Mouse (Mus musculus): ENCODE measurements around the gene Rec114. TPM values are rescaled to one million over a fixed set of nuclear protein-coding genes. Genes with fewer than 3 reads are reported as not detected.

Gene Rec114
- polyA plus RNA-seq, 1 experiment from 2014 or later: 25.9 TPM

DNA sequence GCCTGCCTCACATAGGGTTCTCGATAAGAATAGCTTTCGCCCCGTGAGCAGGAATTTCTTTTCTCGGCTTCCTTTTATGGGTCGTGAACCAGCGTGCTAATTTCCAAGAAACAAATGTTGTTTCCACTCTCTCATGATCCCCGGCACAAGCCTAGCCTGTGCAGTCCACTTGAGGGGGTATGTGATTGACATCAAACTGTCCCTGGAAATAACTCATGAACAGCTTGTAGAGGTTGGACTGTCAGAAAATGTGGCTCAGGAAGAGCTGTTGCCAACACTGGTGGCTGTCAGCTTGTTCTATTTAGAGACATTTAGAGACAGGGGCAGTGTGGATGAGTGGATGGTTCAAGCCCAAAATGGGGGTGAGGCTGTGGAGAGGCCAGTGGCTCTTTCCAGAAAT lies 15.0 kb upstream of the Rec114 start:
- no peaks in the 10 kb centered on the region for H3K4me1 ChIP-seq (ENCODE audit: control insufficient read depth, low read depth, low read length)
- no peaks in the 10 kb centered on the region for H3K27me3 ChIP-seq (ENCODE audit: control insufficient read depth, insufficient read depth, low read depth, low read length)
- WGBS (ENCODE audit: insufficient replicate concordance): 61% methylated on average over 7 of the region's 7 CpGs
- no peak for ATAC-seq (ENCODE audit: low read depth)
- H3K27ac ChIP-seq (ENCODE audit: low read length): no peak overlapping the region
- no peak overlapping the region for H3K4me2 ChIP-seq (ENCODE audit: low read depth, low read length)
- H3K4me3 ChIP-seq (ENCODE audit: low read depth, low read length): no peak overlapping the region
- no peaks in the 10 kb centered on the region for H3K36me3 ChIP-seq (ENCODE audit: control insufficient read depth, insufficient read depth)
- no peaks in the 10 kb centered on the region for H3K9me3 ChIP-seq (replicated peaks; ENCODE audit: control insufficient read depth, low read length)
- H3K9ac ChIP-seq (ENCODE audit: low read depth, low read length): no peak overlapping the region

DNA sequence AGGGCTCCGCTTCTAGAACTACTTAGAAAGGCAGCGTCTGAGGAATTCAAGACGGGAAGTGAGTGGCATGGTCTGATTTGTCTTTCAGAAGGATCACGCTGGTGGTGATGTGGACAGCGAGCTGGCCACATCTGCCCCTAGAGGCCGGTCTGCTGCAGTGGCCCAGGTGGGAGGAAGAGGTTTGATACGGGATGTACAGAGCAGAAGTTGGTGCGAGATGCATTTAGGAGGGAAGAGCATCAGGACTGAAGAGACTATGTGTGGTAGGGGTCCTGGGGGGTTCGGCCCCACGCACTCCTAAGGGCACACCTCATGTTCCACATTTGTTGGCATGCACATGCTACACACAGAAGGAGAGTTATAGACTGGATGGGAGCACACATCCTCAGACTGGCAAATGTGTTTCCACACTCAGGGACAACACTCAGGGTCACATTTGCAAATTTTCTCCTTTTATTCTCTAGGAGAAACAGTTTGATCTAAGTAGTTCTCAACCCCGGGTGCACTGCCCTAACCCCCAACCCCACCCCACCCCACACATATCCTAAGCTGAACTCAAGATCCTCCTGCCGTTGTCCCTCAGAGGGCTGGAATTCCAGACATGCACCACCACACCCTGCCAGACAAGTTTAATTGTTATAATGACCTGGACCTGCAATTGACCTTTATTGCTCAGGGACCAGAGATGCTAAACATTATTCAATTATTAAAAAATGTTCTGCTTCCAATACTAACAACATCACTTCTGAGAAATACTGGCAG lies 12.8 kb upstream of the Rec114 start:
- H3K9me3 ChIP-seq (replicated peaks; ENCODE audit: control insufficient read depth, low read length): no peaks in the 10 kb centered on the region
- H3K4me1 ChIP-seq (ENCODE audit: control insufficient read depth, low read depth, low read length): no peaks in the 10 kb centered on the region
- no peak overlapping the region for H3K9ac ChIP-seq (ENCODE audit: low read depth, low read length)
- no peak overlapping the region for H3K27ac ChIP-seq (ENCODE audit: low read length)
- no peak overlapping the region for H3K4me2 ChIP-seq (ENCODE audit: low read depth, low read length)
- H3K27me3 ChIP-seq (ENCODE audit: control insufficient read depth, insufficient read depth, low read depth, low read length): no peaks in the 10 kb centered on the region
- H3K36me3 ChIP-seq (ENCODE audit: control insufficient read depth, insufficient read depth): no peaks in the 10 kb centered on the region
- no peak overlapping the region for H3K4me3 ChIP-seq (ENCODE audit: low read depth, low read length)
- 59% methylated on average over 12 of the region's 12 CpGs for WGBS (ENCODE audit: insufficient replicate concordance)
- no peak for ATAC-seq (ENCODE audit: low read depth)

DNA sequence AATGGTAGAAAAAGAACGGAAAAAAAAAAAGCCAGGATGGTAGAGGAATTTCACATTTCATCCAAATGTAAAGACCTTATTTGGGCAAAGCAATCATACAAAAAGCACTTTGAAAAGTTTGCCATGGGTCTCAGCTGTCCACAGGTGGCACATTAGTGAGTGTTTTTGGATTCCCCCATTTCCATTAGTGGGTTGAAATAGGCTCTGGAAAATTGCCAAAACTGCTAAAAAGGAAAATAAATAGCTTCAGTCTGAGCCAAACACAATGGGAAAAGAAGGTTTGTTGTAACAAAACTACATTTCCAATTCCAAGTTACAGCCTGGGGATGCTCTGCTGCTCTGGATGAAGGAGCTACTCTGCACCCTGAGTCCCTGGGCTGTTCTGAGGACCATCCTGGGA lies 9.8 kb upstream of the Rec114 start:
- H3K36me3 ChIP-seq (ENCODE audit: control insufficient read depth, insufficient read depth): no peaks in the 10 kb centered on the region
- 61% methylated on average over 1 of the region's 1 CpGs for WGBS (ENCODE audit: insufficient replicate concordance)

DNA sequence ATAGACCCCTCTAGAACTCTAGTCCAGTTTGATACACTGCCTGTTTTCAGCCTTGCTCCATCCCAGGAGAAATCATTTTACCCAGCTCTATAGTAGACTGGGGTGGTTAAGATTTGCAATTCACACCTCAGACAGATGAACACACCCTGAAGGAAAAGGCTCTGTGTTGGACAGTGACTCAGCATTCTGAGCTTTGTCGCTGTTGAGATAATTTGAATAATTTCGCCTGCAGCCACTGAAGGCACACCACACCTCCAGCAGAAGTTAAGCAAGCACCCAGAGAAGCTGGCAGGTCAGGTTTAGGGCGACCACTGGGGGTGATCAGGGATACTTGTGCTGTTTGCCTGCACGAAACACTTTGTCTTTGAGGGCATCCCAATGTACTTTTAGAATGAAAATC lies 4.4 kb upstream of the Rec114 start:
- 0 out of 2 replicates have a peak, but pooled peaks cover 2% of the 10 kb centered on the region for H3K4me1 ChIP-seq (ENCODE audit: control insufficient read depth, low read depth, low read length)
- H3K9me3 ChIP-seq (replicated peaks; ENCODE audit: control insufficient read depth, low read length): no peaks in the 10 kb centered on the region
- no peak overlapping the region for H3K4me3 ChIP-seq (ENCODE audit: low read depth, low read length)
- H3K4me2 ChIP-seq (ENCODE audit: low read depth, low read length): no peak overlapping the region
- H3K36me3 ChIP-seq (ENCODE audit: control insufficient read depth, insufficient read depth): no peaks in the 10 kb centered on the region
- no peaks in the 10 kb centered on the region for H3K27me3 ChIP-seq (ENCODE audit: control insufficient read depth, insufficient read depth, low read depth, low read length)
- ATAC-seq (ENCODE audit: low read depth): no peak
- no peak overlapping the region for H3K9ac ChIP-seq (ENCODE audit: low read depth, low read length)
- H3K27ac ChIP-seq (ENCODE audit: low read length): no peak overlapping the region
- WGBS (ENCODE audit: insufficient replicate concordance): 20% methylated on average over 4 of the region's 4 CpGs

More for the DNA sequence above, 9.8 kb upstream of the Rec114 start:
- H3K4me2 ChIP-seq (ENCODE audit: low read depth, low read length): no peak overlapping the region
- H3K9me3 ChIP-seq (replicated peaks; ENCODE audit: control insufficient read depth, low read length): no peaks in the 10 kb centered on the region
- H3K9ac ChIP-seq (ENCODE audit: low read depth, low read length): no peak overlapping the region
- no peak overlapping the region for H3K4me3 ChIP-seq (ENCODE audit: low read depth, low read length)
- H3K27me3 ChIP-seq (ENCODE audit: control insufficient read depth, insufficient read depth, low read depth, low read length): no peaks in the 10 kb centered on the region
- ATAC-seq (ENCODE audit: low read depth): no peak
- H3K4me1 ChIP-seq (ENCODE audit: control insufficient read depth, low read depth, low read length): no peaks in the 10 kb centered on the region
- H3K27ac ChIP-seq (ENCODE audit: low read length): no peak overlapping the region

DNA sequence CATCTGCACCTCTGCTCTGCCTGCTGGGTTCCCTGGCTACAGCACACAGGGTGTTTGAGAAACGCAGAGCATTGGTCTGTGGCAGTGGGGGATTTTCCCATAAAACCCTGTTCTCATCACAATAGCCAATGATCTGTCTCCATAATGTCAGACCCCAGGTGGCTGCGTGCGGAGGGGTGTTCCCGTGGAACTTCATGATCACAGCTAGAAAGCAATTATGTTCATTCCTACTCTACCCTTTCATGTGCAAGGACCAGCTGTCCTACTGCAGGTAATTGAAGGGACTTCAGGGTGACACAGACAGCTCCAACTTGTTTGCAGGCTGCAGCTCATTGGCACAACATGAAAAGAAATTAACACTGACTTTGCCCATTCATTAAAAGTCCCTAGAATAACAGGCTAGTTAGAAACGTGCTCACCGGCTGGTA lies 3.6 kb upstream of the Rec114 start:
- H3K9ac ChIP-seq (ENCODE audit: low read depth, low read length): no peak overlapping the region
- H3K4me2 ChIP-seq (ENCODE audit: low read depth, low read length): no peak overlapping the region
- WGBS (ENCODE audit: insufficient replicate concordance): 65% methylated on average over 6 of the region's 6 CpGs
- ATAC-seq (ENCODE audit: low read depth): no peak
- 0 out of 2 replicates have a peak, but pooled peaks cover 2% of the 10 kb centered on the region for H3K4me1 ChIP-seq (ENCODE audit: control insufficient read depth, low read depth, low read length)
- no peak overlapping the region for H3K27ac ChIP-seq (ENCODE audit: low read length)
- no peaks in the 10 kb centered on the region for H3K36me3 ChIP-seq (ENCODE audit: control insufficient read depth, insufficient read depth)
- no peaks in the 10 kb centered on the region for H3K9me3 ChIP-seq (replicated peaks; ENCODE audit: control insufficient read depth, low read length)
- H3K4me3 ChIP-seq (ENCODE audit: low read depth, low read length): no peak overlapping the region
- H3K27me3 ChIP-seq (ENCODE audit: control insufficient read depth, insufficient read depth, low read depth, low read length): no peaks in the 10 kb centered on the region

DNA sequence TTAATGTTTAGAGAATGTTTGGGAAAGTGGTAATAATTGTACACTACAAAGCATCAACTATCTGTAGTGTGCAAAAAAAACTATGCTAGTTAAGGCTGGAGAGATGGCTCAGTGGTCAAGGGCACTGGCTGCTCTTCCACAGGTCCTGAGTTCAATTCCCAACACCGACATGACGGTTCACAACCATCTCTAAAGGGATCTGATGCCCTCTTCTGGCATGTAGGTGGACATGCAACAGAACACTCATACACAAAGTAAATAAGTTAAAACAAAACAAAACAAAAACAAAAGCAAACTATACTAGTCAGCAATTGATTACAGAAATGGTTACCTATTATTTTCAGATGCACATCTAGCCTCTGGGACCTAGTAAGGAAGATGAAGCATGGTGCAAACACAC lies 1.1 kb downstream of the Rec114 start:
- no peaks in the 10 kb centered on the region for H3K9me3 ChIP-seq (replicated peaks; ENCODE audit: control insufficient read depth, low read length)
- no peaks in the 10 kb centered on the region for H3K4me1 ChIP-seq (ENCODE audit: control insufficient read depth, low read depth, low read length)
- H3K9ac ChIP-seq (ENCODE audit: low read depth, low read length): no peak overlapping the region
- no peaks in the 10 kb centered on the region for H3K27me3 ChIP-seq (ENCODE audit: control insufficient read depth, insufficient read depth, low read depth, low read length)
- no peak overlapping the region for H3K27ac ChIP-seq (ENCODE audit: low read length)
- ATAC-seq (ENCODE audit: low read depth): no peak
- no peak overlapping the region for H3K4me2 ChIP-seq (ENCODE audit: low read depth, low read length)
- 67% methylated on average over 2 of the region's 2 CpGs for WGBS (ENCODE audit: insufficient replicate concordance)
- no peak overlapping the region for H3K4me3 ChIP-seq (ENCODE audit: low read depth, low read length)
- no peaks in the 10 kb centered on the region for H3K36me3 ChIP-seq (ENCODE audit: control insufficient read depth, insufficient read depth)

DNA sequence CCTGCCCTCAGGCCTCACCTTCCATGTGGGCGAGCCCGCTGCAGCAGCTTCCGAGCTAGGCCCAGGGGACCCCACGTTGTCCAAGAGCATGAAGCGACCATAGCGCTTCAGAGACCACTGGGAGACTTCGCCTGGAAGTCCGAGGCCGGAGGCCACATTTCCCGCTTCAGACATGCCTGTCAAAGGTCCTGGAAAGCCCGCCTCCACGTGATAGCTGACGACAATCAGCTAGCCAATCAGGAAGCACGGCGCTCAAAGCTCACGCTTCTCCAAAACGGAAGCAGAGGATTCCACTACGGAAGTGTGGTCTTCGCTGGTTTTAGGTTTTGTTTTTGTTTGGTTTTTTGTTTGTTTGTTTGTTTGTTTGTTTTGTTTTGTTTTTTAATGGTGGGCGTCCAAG lies 2.4 kb downstream of the Rec114 start:
- WGBS (ENCODE audit: insufficient replicate concordance): 71% methylated on average over 20 of the region's 20 CpGs
- Histone ChIP-seq H3K4me2 (ENCODE audit: low read depth, low read length) (no peak overlapping the region), H3K9ac (ENCODE audit: low read depth, low read length) (no peak overlapping the region), H3K4me1 (ENCODE audit: control insufficient read depth, low read depth, low read length) (no peaks in the 10 kb centered on the region), H3K36me3 (ENCODE audit: control insufficient read depth, insufficient read depth) (no peaks in the 10 kb centered on the region), H3K4me3 (ENCODE audit: low read depth, low read length) (no peak overlapping the region), H3K27me3 (ENCODE audit: control insufficient read depth, insufficient read depth, low read depth, low read length) (no peaks in the 10 kb centered on the region), H3K9me3 (replicated peaks; ENCODE audit: control insufficient read depth, low read length) (no peaks in the 10 kb centered on the region), H3K27ac (ENCODE audit: low read length) (no peak overlapping the region)
- no peak for ATAC-seq (ENCODE audit: low read depth)

DNA sequence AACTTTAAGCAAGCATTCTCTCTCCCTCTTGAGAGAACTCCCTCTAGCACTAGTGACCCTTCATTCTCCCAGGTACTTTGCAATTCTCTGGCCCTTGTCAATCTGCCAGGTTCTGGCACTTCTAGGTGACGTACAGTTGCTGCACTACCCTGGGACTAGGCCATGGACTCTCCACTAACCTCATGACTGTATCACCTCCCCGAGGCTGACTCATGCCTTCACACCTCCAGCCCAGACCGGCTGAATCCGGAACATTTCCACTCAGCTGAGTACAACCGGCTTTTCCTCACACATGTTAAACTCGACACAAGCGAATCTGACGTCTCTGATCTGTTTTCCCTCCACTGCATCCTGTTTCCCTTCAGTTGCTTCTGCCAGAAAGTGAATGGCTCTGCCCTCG lies 4.0 kb downstream of the Rec114 start:
- Histone ChIP-seq H3K4me3 (ENCODE audit: low read depth, low read length) (no peak overlapping the region), H3K27me3 (ENCODE audit: control insufficient read depth, insufficient read depth, low read depth, low read length) (no peaks in the 10 kb centered on the region), H3K4me1 (ENCODE audit: control insufficient read depth, low read depth, low read length) (no peaks in the 10 kb centered on the region), H3K9ac (ENCODE audit: low read depth, low read length) (no peak overlapping the region), H3K4me2 (ENCODE audit: low read depth, low read length) (no peak overlapping the region), H3K27ac (ENCODE audit: low read length) (no peak overlapping the region), H3K9me3 (replicated peaks; ENCODE audit: control insufficient read depth, low read length) (no peaks in the 10 kb centered on the region), H3K36me3 (ENCODE audit: control insufficient read depth, insufficient read depth) (no peaks in the 10 kb centered on the region)
- 71% methylated on average over 9 of the region's 9 CpGs for WGBS (ENCODE audit: insufficient replicate concordance)
- ATAC-seq (ENCODE audit: low read depth): no peak

DNA sequence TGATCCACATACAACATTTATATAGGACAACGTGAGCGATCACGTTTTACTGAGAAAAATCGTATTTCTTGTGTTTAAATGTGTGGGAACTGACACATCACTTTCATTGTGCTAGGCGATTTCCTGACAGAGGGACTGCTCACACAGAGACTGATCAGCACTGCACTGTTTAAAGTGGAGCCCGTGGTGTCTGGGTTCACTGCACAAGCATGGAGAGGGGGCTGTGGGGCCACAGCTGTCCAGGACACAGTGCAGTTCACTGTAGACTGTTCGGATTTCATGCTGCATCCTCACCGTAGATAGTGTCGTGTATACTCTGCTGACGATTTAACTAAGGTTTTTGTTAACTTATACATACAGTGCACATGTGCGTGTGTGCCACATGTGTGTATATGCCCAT lies 20.6 kb downstream of the Rec114 start:
- 77% methylated on average over 11 of the region's 11 CpGs for WGBS (ENCODE audit: insufficient replicate concordance)
- Histone ChIP-seq H3K36me3 (ENCODE audit: control insufficient read depth, insufficient read depth) (no peaks in the 10 kb centered on the region), H3K9ac (ENCODE audit: low read depth, low read length) (no peak overlapping the region), H3K27ac (ENCODE audit: low read length) (no peak overlapping the region), H3K4me3 (ENCODE audit: low read depth, low read length) (no peak overlapping the region), H3K9me3 (replicated peaks; ENCODE audit: control insufficient read depth, low read length) (no peaks in the 10 kb centered on the region), H3K27me3 (ENCODE audit: control insufficient read depth, insufficient read depth, low read depth, low read length) (no peaks in the 10 kb centered on the region), H3K4me2 (ENCODE audit: low read depth, low read length) (no peak overlapping the region), H3K4me1 (ENCODE audit: control insufficient read depth, low read depth, low read length) (peaks cover 12% of the 10 kb centered on the region)
- no peak for ATAC-seq (ENCODE audit: low read depth)

Data from liver, embryonic 16.5 days (tissue).